Mouse (Mus musculus): ENCODE data around the gene Oxct2b.

DNA sequence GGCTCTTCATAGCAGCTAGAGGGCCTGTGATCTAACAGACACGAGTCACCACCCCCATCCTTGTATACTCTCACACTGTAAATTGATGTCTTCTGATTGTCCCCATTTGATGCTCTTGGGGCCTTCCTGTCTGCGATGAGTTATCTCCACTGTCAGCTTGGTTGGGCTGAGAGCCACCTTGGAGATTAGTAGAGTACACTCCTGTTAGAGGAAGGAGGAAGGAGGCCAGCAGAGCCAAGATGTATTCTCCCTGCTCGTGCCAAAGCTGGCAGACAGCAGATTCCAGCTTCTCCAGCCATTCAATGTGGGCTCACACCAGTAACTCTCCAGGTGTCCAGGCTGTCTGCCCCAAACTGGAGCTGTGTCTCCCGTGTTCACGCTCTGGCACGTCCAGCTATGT, 44.5 kb downstream of the Oxct2b start:
- TF ChIP-seq CHD2 (IDR thresholded peaks at IDR 0.05; ENCODE audit: low read length) = no peak
- no peak for TF ChIP-seq POLR2A (IDR thresholded peaks at IDR 0.05; ENCODE audit: low read depth, low read length)
- no peak for TF ChIP-seq TCF12 (IDR thresholded peaks at IDR 0.05; ENCODE audit: low read depth, low read length)
- no peak for TF ChIP-seq USF2 (conservative IDR thresholded peaks at IDR 0.05; ENCODE audit: low read depth, low read length)
- no peak for TF ChIP-seq EP300 (IDR thresholded peaks at IDR 0.05; ENCODE audit: low read length)
- TF ChIP-seq E2F4 (IDR thresholded peaks at IDR 0.05; ENCODE audit: insufficient replicate concordance, low read depth, low read length) = no peak
- no peak for TF ChIP-seq NELFE (IDR thresholded peaks at IDR 0.05; ENCODE audit: low read depth, low read length)
- TF ChIP-seq CTCF (conservative IDR thresholded peaks at IDR 0.05 in 1 of 2, IDR thresholded peaks at IDR 0.05 in 1 of 2; ENCODE audit: low read depth in 2 of 2, low read length in 2 of 2) = no peak

All from CH12.LX (cell line).